Mouse (Mus musculus) forebrain, embryonic 13.5 days (tissue): ENCODE measurements around the gene Ubash3b. TPM values are rescaled to one million over a fixed set of nuclear protein-coding genes. Genes with fewer than 3 reads are reported as not detected.
A peak's percentile ranks its signal among the peaks of the same experiment; 100 is the strongest.

Source experiments
- ATAC-seq: fragments of 200-750 bp; cut with Nextera tagmentation; 2 replicates; pipeline ENCODE4 v1.8.0; 2017
- H3K27ac ChIP-seq: fragments of 300-500 bp; sonication (generic); 2 replicates; pipeline ENCODE4 v1.5.1; 2015; ENCODE audit warnings: inconsistent platforms, mild to moderate bottlenecking, moderate library complexity
- H3K27me3 ChIP-seq: fragments of 300-500 bp; sonication (generic); 2 replicates; pipeline ENCODE4 v1.6.1; 2015; ENCODE audit warnings: mild to moderate bottlenecking, inconsistent platforms
- H3K36me3 ChIP-seq: fragments of 300-500 bp; sonication (generic); 2 replicates; pipeline ENCODE4 v1.6.1; 2015; ENCODE audit warnings: mild to moderate bottlenecking, inconsistent platforms; ENCODE audit not compliant: poor library complexity, severe bottlenecking
- H3K4me1 ChIP-seq: fragments of 300-500 bp; sonication (generic); 2 replicates; pipeline ENCODE4 v1.6.1; 2015; ENCODE audit warnings: inconsistent platforms
- H3K4me2 ChIP-seq: fragments of 300-500 bp; sonication (generic); 2 replicates; pipeline ENCODE4 v1.6.1; 2015; ENCODE audit warnings: inconsistent platforms, mild to moderate bottlenecking, moderate library complexity
- H3K4me3 ChIP-seq: fragments of 300-500 bp; sonication (generic); 2 replicates; pipeline ENCODE4 v1.5.1; 2015; ENCODE audit warnings: mild to moderate bottlenecking, inconsistent platforms
- H3K9ac ChIP-seq: fragments of 300-500 bp; sonication (generic); 2 replicates; pipeline ENCODE4 v1.6.1; 2015; ENCODE audit warnings: mild to moderate bottlenecking, inconsistent platforms
- H3K9me3 ChIP-seq: fragments of 300-500 bp; sonication (generic); replicated peaks from 2 replicates; pipeline ENCODE4 v1.6.1; 2016; ENCODE audit warnings: inconsistent platforms
- WGBS: fragments of 180-500 bp; shearing (Covaris S2); methylation state at CpG from one replicate; pipeline ENCODE4 v1.1.7; 2015; 5-methylcytosine and 5-hydroxymethylcytosine counted together
- polyA plus RNA-seq: library from polyadenylated mRNA; unstranded; fragments of >200 nt; fragmentation: Nextera tagmentation; extraction: Ambion mirVana; gene quantifications from 2 replicates; pipeline ENCODE4 v1.2.1, GENCODE M21; 2015

The Ubash3b gene
- polyA plus RNA-seq, 1 experiment from 2014 or later: 9.7 TPM

- no peaks in the 10 kb centered on the region for H3K27me3 ChIP-seq
- H3K4me3 ChIP-seq: no peak overlapping the region
- WGBS: 73% methylated on average over 14 of the region's 14 CpGs
- H3K36me3 ChIP-seq: no peaks in the 10 kb centered on the region
- no peak overlapping the region for H3K9ac ChIP-seq
- H3K9me3 ChIP-seq: no peaks in the 10 kb centered on the region
- no peak overlapping the region for H3K4me2 ChIP-seq
- H3K4me1 ChIP-seq: peaks cover 46% of the 10 kb centered on the region
- no peak for ATAC-seq
- H3K27ac ChIP-seq: no peak overlapping the region
Measured at GRCm38 (mm10) chr9:41079428-41080155, 81.9 kb downstream of the Ubash3b start.

GRCm38 (mm10) chr9:41078198-41078597 lies 83.3 kb downstream of the Ubash3b start:
- 57% methylated on average over 4 of the region's 4 CpGs for WGBS

GRCm38 (mm10) chr9:41076150-41076549 lies 85.3 kb downstream of the Ubash3b start:
- Histone ChIP-seq H3K4me2 (no peak overlapping the region), H3K27me3 (no peaks in the 10 kb centered on the region), H3K9ac (0 out of 2 replicates have a peak overlapping the region, but pooled peaks have one; percentile 1), H3K4me3 (no peak overlapping the region), H3K4me1 (peaks cover 38% of the 10 kb centered on the region), H3K9me3 (no peaks in the 10 kb centered on the region), H3K36me3 (no peaks in the 10 kb centered on the region), H3K27ac (peak overlapping the region; percentile 68)
- 13% methylated on average over 4 of the region's 4 CpGs for WGBS
- peak; percentile 64 for ATAC-seq

More at GRCm38 (mm10) chr9:41078198-41078597, 83.3 kb downstream of the Ubash3b start:
- H3K4me2 ChIP-seq: no peak overlapping the region
- no peaks in the 10 kb centered on the region for H3K36me3 ChIP-seq
- peak; percentile 74 for ATAC-seq
- no peaks in the 10 kb centered on the region for H3K27me3 ChIP-seq
- H3K4me3 ChIP-seq: no peak overlapping the region
- peak overlapping the region; percentile 71 for H3K27ac ChIP-seq
- no peaks in the 10 kb centered on the region for H3K9me3 ChIP-seq
- peaks cover 38% of the 10 kb centered on the region for H3K4me1 ChIP-seq
- no peak overlapping the region for H3K9ac ChIP-seq

- 95% methylated on average over 5 of the region's 5 CpGs for WGBS
- Histone ChIP-seq H3K4me1 (peaks cover 34% of the 10 kb centered on the region), H3K9me3 (no peaks in the 10 kb centered on the region), H3K4me2 (no peak overlapping the region), H3K36me3 (no peaks in the 10 kb centered on the region), H3K9ac (no peak overlapping the region), H3K27me3 (no peaks in the 10 kb centered on the region), H3K27ac (no peak overlapping the region), H3K4me3 (no peak overlapping the region)
- no peak for ATAC-seq
Measured at GRCm38 (mm10) chr9:41075528-41075927, 86.0 kb downstream of the Ubash3b start.

- Histone ChIP-seq H3K4me3 (no peak overlapping the region), H3K36me3 (no peaks in the 10 kb centered on the region), H3K4me2 (no peak overlapping the region), H3K9me3 (no peaks in the 10 kb centered on the region), H3K27me3 (no peaks in the 10 kb centered on the region), H3K9ac (no peak overlapping the region), H3K27ac (no peak overlapping the region), H3K4me1 (peaks cover 27% of the 10 kb centered on the region)
- ATAC-seq: no peak
- WGBS: 92% methylated on average over 19 of the region's 19 CpGs
Measured at GRCm38 (mm10) chr9:41073196-41074009, 88.1 kb downstream of the Ubash3b start.

GRCm38 (mm10) chr9:41072786-41073185 lies 88.7 kb downstream of the Ubash3b start:
- ATAC-seq: no peak

GRCm38 (mm10) chr9:41071906-41072511 lies 89.5 kb downstream of the Ubash3b start:
- WGBS: 69% methylated on average over 3 of the region's 3 CpGs
- ATAC-seq: no peak
- Histone ChIP-seq H3K27me3 (no peaks in the 10 kb centered on the region), H3K4me2 (no peak overlapping the region), H3K4me1 (peaks cover 18% of the 10 kb centered on the region), H3K36me3 (no peaks in the 10 kb centered on the region), H3K4me3 (no peak overlapping the region), H3K27ac (no peak overlapping the region), H3K9me3 (no peaks in the 10 kb centered on the region), H3K9ac (no peak overlapping the region)

More at GRCm38 (mm10) chr9:41072786-41073185, 88.7 kb downstream of the Ubash3b start:
- Histone ChIP-seq H3K36me3 (no peaks in the 10 kb centered on the region), H3K9me3 (no peaks in the 10 kb centered on the region), H3K27ac (no peak overlapping the region), H3K4me2 (no peak overlapping the region), H3K4me3 (no peak overlapping the region), H3K4me1 (peaks cover 24% of the 10 kb centered on the region), H3K27me3 (no peaks in the 10 kb centered on the region), H3K9ac (no peak overlapping the region)
- 80% methylated on average over 6 of the region's 6 CpGs for WGBS

GRCm38 (mm10) chr9:41070761-41071181 lies 90.7 kb downstream of the Ubash3b start:
- 60% methylated on average over 5 of the region's 5 CpGs for WGBS
- no peak overlapping the region for H3K27ac ChIP-seq
- H3K9me3 ChIP-seq: no peaks in the 10 kb centered on the region
- no peaks in the 10 kb centered on the region for H3K36me3 ChIP-seq
- H3K9ac ChIP-seq: no peak overlapping the region
- H3K4me3 ChIP-seq: no peak overlapping the region
- no peaks in the 10 kb centered on the region for H3K27me3 ChIP-seq
- peaks cover 6% of the 10 kb centered on the region for H3K4me1 ChIP-seq
- no peak overlapping the region for H3K4me2 ChIP-seq
- no peak for ATAC-seq

GRCm38 (mm10) chr9:41069509-41069908 lies 92.0 kb downstream of the Ubash3b start:
- 94% methylated on average over 5 of the region's 5 CpGs for WGBS
- no peaks in the 10 kb centered on the region for H3K27me3 ChIP-seq
- H3K4me2 ChIP-seq: no peak overlapping the region
- H3K36me3 ChIP-seq: no peaks in the 10 kb centered on the region
- H3K9ac ChIP-seq: no peak overlapping the region
- H3K4me3 ChIP-seq: no peak overlapping the region
- H3K9me3 ChIP-seq: no peaks in the 10 kb centered on the region
- no peak overlapping the region for H3K27ac ChIP-seq
- H3K4me1 ChIP-seq: 0 out of 2 replicates have a peak, but pooled peaks cover 5% of the 10 kb centered on the region
- ATAC-seq: no peak

GRCm38 (mm10) chr9:41061446-41061845 lies 100.1 kb downstream of the Ubash3b start:
- H3K9me3 ChIP-seq: no peaks in the 10 kb centered on the region
- H3K36me3 ChIP-seq: no peaks in the 10 kb centered on the region
- no peak for ATAC-seq
- no peak overlapping the region for H3K9ac ChIP-seq
- no peak overlapping the region for H3K4me2 ChIP-seq
- H3K27me3 ChIP-seq: no peaks in the 10 kb centered on the region
- no peak overlapping the region for H3K27ac ChIP-seq
- peaks cover 10% of the 10 kb centered on the region for H3K4me1 ChIP-seq
- WGBS: 35% methylated on average over 5 of the region's 5 CpGs
- no peak overlapping the region for H3K4me3 ChIP-seq

- Histone ChIP-seq H3K27ac (no peak overlapping the region), H3K9ac (no peak overlapping the region), H3K4me3 (no peak overlapping the region), H3K4me2 (no peak overlapping the region), H3K27me3 (no peaks in the 10 kb centered on the region), H3K9me3 (no peaks in the 10 kb centered on the region), H3K4me1 (peaks cover 10% of the 10 kb centered on the region), H3K36me3 (no peaks in the 10 kb centered on the region)
- WGBS: 95% methylated on average over 6 of the region's 6 CpGs
- no peak for ATAC-seq
Measured at GRCm38 (mm10) chr9:41060617-41061016, 100.9 kb downstream of the Ubash3b start.
